Mouse (Mus musculus) CH12.LX (cell line): ENCODE results near the gene Kctd19.

Source experiments
- EP300 ChIP-seq: IDR thresholded peaks from 2 replicates; pipeline ENCODE4 v1.6.1; 2011; ENCODE audit warnings: low read length, improper control_type of control experiment
- KAT2A ChIP-seq: IDR thresholded peaks from 2 replicates; pipeline ENCODE4 v1.6.1; 2012; ENCODE audit warnings: low read length, improper control_type of control experiment, inconsistent platforms; ENCODE audit not compliant: insufficient replicate concordance
- POLR2A ChIP-seq: IDR thresholded peaks from 2 replicates; pipeline ENCODE4 v1.6.1; 2011; ENCODE audit warnings: low read depth, mild to moderate bottlenecking, improper control_type of control experiment, low read length
- POLR2AphosphoS2 ChIP-seq: IDR thresholded peaks from 2 replicates; pipeline ENCODE4 v1.6.1; 2011; ENCODE audit warnings: low read depth, low read length, improper control_type of control experiment
- TCF12 ChIP-seq: IDR thresholded peaks from 2 replicates; pipeline ENCODE4 v1.6.1; 2014; ENCODE audit warnings: low read depth, mild to moderate bottlenecking, inconsistent platforms, low read length, improper control_type of control experiment
- ZKSCAN1 ChIP-seq: IDR thresholded peaks from 2 replicates; pipeline ENCODE4 v1.6.1; 2012; ENCODE audit warnings: low read depth, inconsistent platforms, low read length, improper control_type of control experiment, borderline replicate concordance
- ZMIZ1 ChIP-seq: IDR thresholded peaks from 2 replicates; pipeline ENCODE4 v1.6.1; 2012; ENCODE audit warnings: low read depth, mild to moderate bottlenecking, inconsistent platforms, low read length, improper control_type of control experiment
- ZNF384 ChIP-seq: IDR thresholded peaks from 2 replicates; pipeline ENCODE4 v1.6.1; 2012; ENCODE audit warnings: low read depth, low read length, improper control_type of control experiment, inconsistent platforms

GRCm38 (mm10) chr8:105419800-105420199, 6.5 kb upstream of the Kctd19 start:
- TF ChIP-seq KAT2A = no peak
- TF ChIP-seq TCF12 = no peak
- no peak for TF ChIP-seq ZMIZ1
- TF ChIP-seq POLR2A = no peak
- TF ChIP-seq POLR2AphosphoS2 = no peak
- TF ChIP-seq ZNF384 = no peak
- no peak for TF ChIP-seq EP300
- no peak for TF ChIP-seq ZKSCAN1
